Mouse (Mus musculus) bone marrow, adult 2 months (tissue): ENCODE measurements around the gene Tefm. TPM values are rescaled to one million over a fixed set of nuclear protein-coding genes. Genes with fewer than 3 reads are reported as not detected.
"Not testable (repeated sequence)": the region's sequence is repeated elsewhere in the genome, so short reads cannot be mapped to it uniquely, and the experiment has no call there.

Source experiments
- H3K27ac ChIP-seq: fragments of 200-500 bp; 2 replicates; pipeline ENCODE4 v1.5.1; 2012; ENCODE audit warnings: low read depth, mild to moderate bottlenecking, control low read depth, inconsistent platforms, low read length; ENCODE audit not compliant: control insufficient read depth, poor library complexity, insufficient read depth
- H3K4me1 ChIP-seq: fragments of 200-500 bp; 2 replicates; pipeline ENCODE4 v1.6.1; 2011; ENCODE audit warnings: low read length; ENCODE audit not compliant: control insufficient read depth, insufficient read depth
- H3K4me3 ChIP-seq: fragments of 200-500 bp; replicated peaks from 2 replicates; pipeline ENCODE3; 2011; ENCODE audit warnings: mild to moderate bottlenecking, low read depth, low read length, control low read depth; ENCODE audit not compliant: control insufficient read depth
- CTCF ChIP-seq: fragments of 200-500 bp; IDR thresholded peaks from 2 replicates; pipeline ENCODE4 v1.5.1; 2011; ENCODE audit warnings: low read length, control low read depth; ENCODE audit not compliant: control insufficient read depth, insufficient read depth
- POLR2A ChIP-seq: fragments of 200-500 bp; IDR thresholded peaks from 2 replicates; pipeline ENCODE4 v1.6.1; 2011; ENCODE audit warnings: low read depth, mild to moderate bottlenecking, control low read depth, low read length, borderline replicate concordance; ENCODE audit not compliant: control insufficient read depth
- WGBS: fragments of 180-500 bp; shearing (Covaris S2); methylation state at CpG from one replicate; pipeline ENCODE4 v1.1.7; 2018; 5-methylcytosine and 5-hydroxymethylcytosine counted together
- polyA plus RNA-seq: library from polyadenylated mRNA; stranded (reverse); fragments of >200 nt; gene quantifications from 2 replicates; pipeline ENCODE4 v1.2.4, GENCODE M21; 2011; ENCODE audit warnings: low replicate concordance; ENCODE audit not compliant: missing spikeins, insufficient read depth, insufficient read length

The Tefm gene
- polyA plus RNA-seq = 2.0 and 5.3 TPM in 2 replicates

- Histone ChIP-seq H3K4me1 (peaks cover 1% of the 10 kb centered on the region; the same call in 1 of the 2 replicates), H3K27ac (peak within 1 kb of the TSS; percentile 27), H3K4me3 (peak within 1 kb of the TSS; percentile 95)
- TF ChIP-seq POLR2A = 0 out of 2 replicates have a peak, but pooled peaks have one; percentile 36
- peak; percentile 7; the same call in 1 of the 2 replicates for TF ChIP-seq CTCF
- under 1% methylated on average over 40 of the region's 40 CpGs for WGBS
These were observed at the start of gene Tefm for GRCm38 (mm10) chr11:80141825-80142521. Tefm (minus strand) TSS chr11:80142175.

GRCm38 (mm10) chr11:80190280-80190679 lies 48.3 kb upstream of the Tefm start:
- no peak overlapping the region for H3K4me3 ChIP-seq

GRCm38 (mm10) chr11:80185441-80185976 lies 43.5 kb upstream of the Tefm start:
- 76% methylated on average over 5 of the region's 5 CpGs for WGBS
- not testable (repeated sequence) for H3K4me1 ChIP-seq, H3K4me3 ChIP-seq, H3K27ac ChIP-seq

More at GRCm38 (mm10) chr11:80190280-80190679, 48.3 kb upstream of the Tefm start:
- no peak overlapping the region for H3K27ac ChIP-seq
- TF ChIP-seq POLR2A = no peak
- 81% methylated on average over 4 of the region's 4 CpGs for WGBS
- H3K4me1 ChIP-seq = no peaks in the 10 kb centered on the region

- no peak for TF ChIP-seq CTCF
- TF ChIP-seq POLR2A = no peak
- H3K4me3 ChIP-seq = no peak overlapping the region
These were observed 42.6 kb upstream of the Tefm start for GRCm38 (mm10) chr11:80184531-80185071.

GRCm38 (mm10) chr11:80183705-80184255 lies 41.8 kb upstream of the Tefm start, which contains the start of gene Rnf135:
Rnf135 (plus strand) TSS chr11:80183851.
- H3K4me1 ChIP-seq = no peaks in the 10 kb centered on the region
- under 1% methylated on average over 33 of the region's 33 CpGs for WGBS
- H3K4me3 ChIP-seq = peak within 1 kb of the TSS; percentile 96
- peak within 1 kb of the TSS; percentile 92 for H3K27ac ChIP-seq
- TF ChIP-seq POLR2A (peak; percentile 95), CTCF (no peak)

More at GRCm38 (mm10) chr11:80184531-80185071, 42.6 kb upstream of the Tefm start:
- Histone ChIP-seq H3K4me1 (no peaks in the 10 kb centered on the region), H3K27ac (no peak overlapping the region)
- 78% methylated on average over 6 of the region's 6 CpGs for WGBS

- 35% methylated on average over 12 of the region's 12 CpGs for WGBS
- Histone ChIP-seq H3K27ac (peak overlapping the region; percentile 92), H3K4me3 (peak overlapping the region; percentile 96)
- H3K4me1 ChIP-seq = not testable (repeated sequence)
These were observed 41.2 kb upstream of the Tefm start for GRCm38 (mm10) chr11:80183054-80183704.

- H3K27ac ChIP-seq = no peak overlapping the region
- 71% methylated on average over 5 of the region's 5 CpGs for WGBS
- H3K4me3 ChIP-seq = no peak overlapping the region
- peaks cover 1% of the 10 kb centered on the region; the same call in 1 of the 2 replicates for H3K4me1 ChIP-seq
- TF ChIP-seq POLR2A (no peak), CTCF (no peak)
These were observed 39.2 kb upstream of the Tefm start for GRCm38 (mm10) chr11:80181021-80181749.
